Mouse (Mus musculus) ZHBTc4 (cell line): ENCODE results near the gene Mdc1.

Experiments used
- DNase-seq: peaks from one replicate; pipeline ENCODE4 v3.0.0-alpha.2; 2011; ENCODE audit warnings: low read depth, low spot score

Gene Mdc1

GRCm38 (mm10) chr17:35822964-35823937 lies 18.1 kb upstream of the Mdc1 start, which contains the start of gene Flot1:
Gene Flot1 (plus strand): TSS chr17:35823230.
- DNase-seq, result peak; percentile 93

- DNase-seq, result peak; percentile 33
Observed at GRCm38 (mm10) chr17:35824402-35824801, 16.9 kb upstream of the Mdc1 start.

GRCm38 (mm10) chr17:35825109-35825850 lies 16.0 kb upstream of the Mdc1 start:
- DNase-seq, result no peak

GRCm38 (mm10) chr17:35829737-35830136 lies 11.6 kb upstream of the Mdc1 start:
- peak; percentile 96 for DNase-seq

- DNase-seq, result peak; percentile 39
Observed at GRCm38 (mm10) chr17:35832400-35833238, 8.7 kb upstream of the Mdc1 start.

GRCm38 (mm10) chr17:35833239-35833751 lies 8.0 kb upstream of the Mdc1 start:
- peak; percentile 30 for DNase-seq

- peak; percentile 26 for DNase-seq
Observed at GRCm38 (mm10) chr17:35833894-35834293, 7.4 kb upstream of the Mdc1 start.

- DNase-seq, result peak; percentile 48
Observed at GRCm38 (mm10) chr17:35834696-35835422, 6.5 kb upstream of the Mdc1 start.

DNA sequence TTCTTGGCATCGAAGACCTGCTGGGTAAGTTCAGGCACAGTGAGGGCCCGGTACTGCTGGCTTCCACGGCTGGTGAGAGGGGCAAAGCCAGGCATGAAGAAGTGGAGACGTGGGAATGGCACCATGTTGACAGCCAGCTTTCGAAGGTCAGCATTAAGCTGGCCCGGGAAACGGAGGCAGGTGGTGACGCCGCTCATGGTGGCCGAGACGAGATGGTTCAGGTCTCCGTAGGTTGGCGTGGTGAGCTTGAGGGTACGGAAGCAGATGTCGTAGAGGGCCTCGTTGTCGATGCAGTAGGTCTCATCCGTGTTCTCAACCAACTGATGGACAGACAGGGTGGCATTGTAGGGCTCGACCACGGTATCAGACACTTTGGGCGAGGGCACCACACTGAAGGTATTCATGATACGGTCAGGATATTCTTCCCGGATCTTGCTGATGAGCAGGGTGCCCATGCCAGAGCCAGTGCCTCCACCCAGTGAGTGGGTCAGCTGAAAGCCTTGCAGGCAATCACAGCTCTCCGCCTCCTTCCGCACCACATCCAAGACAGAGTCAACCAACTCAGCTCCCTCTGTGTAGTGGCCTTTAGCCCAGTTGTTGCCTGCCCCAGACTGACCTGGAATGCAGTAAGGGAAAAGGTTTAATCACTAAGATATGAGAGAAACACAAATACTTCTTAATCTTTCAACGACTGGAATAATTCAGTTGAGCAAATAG lies 5.7 kb upstream of the Mdc1 start:
- DNase-seq, result no peak

GRCm38 (mm10) chr17:35836178-35836965 lies 4.9 kb upstream of the Mdc1 start:
- DNase-seq, result peak; percentile 95

DNA sequence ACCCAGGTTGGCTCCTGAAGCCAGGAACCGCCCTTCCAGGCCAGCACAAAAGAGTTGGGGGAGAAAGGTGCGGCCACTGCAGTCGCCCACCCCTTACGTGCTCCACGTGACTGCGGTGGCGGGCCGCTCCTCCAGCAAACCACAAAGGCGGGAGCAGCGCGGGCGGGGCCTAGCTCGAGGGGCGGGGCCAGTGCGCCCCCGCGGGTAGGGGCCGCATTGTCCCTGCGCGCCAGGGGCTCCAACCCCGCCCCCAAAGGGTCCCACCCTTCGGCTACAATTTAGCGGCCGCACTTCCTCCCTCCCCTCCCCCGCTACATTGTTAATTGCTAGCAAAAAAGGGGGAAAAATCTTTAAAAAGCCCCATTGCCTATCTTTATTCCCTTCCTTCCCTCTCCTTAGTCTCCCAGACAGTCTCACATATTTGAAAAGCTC lies 4.3 kb upstream of the Mdc1 start:
- peak; percentile 98 for DNase-seq

GRCm38 (mm10) chr17:35837487-35837886 lies 3.8 kb upstream of the Mdc1 start:
- DNase-seq, result peak; percentile 87

DNA sequence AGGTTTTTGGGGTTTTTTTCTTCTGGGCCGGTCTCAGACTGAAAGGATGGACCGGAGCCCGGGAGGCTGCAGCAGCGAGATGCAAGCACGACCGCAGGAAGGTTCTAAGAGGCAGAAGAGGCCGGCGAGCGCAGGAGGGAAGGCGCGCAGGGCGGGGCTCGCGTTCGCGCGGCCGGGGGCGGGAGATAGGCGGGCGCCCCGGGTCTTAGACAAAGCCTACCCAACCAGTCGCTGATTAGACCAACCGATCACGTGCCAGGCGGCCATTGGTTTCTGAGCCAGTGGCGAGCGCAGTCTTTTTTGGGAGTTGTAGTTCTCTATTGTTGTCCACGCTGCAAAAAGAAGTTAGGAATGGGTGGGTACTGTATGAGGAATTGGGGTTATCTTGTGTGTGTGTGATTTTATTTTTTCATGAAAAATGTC lies 3.2 kb upstream of the Mdc1 start, which contains the start of gene Tubb5:
TSS of gene Tubb5 (minus strand) at position 185 of the 423 bp plus-strand sequence.
- peak; percentile 99 for DNase-seq

GRCm38 (mm10) chr17:35838570-35838969 lies 2.7 kb upstream of the Mdc1 start:
- DNase-seq, result no peak

DNA sequence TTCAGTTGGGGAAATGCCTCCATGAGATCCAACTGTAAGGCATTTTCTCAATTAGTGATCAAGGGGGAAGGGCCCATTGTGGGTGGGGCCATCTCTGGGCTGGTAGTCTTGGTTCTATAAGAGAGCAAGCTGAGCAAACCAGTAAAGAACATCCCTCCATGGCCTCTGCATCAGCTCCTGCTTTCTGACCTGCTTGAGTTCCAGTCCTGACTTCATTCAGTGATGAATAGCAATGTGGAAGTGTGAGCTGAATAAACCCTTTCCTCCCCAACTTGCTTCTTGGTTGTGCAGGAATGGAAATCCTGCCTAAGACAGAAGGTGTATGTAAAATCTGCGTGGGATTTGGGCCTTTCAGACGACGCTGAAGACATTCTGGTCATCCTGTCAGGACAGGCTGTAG lies 2.3 kb upstream of the Mdc1 start:
- peak; percentile 29 for DNase-seq

- peak; percentile 41 for DNase-seq
Observed at GRCm38 (mm10) chr17:35840561-35840960, 754 bp upstream of the Mdc1 start.

GRCm38 (mm10) chr17:35842006-35842405 lies 691 bp downstream of the Mdc1 start:
- DNase-seq, result peak; percentile 54

- DNase-seq, result no peak
Observed at GRCm38 (mm10) chr17:35843514-35843913, 2.2 kb downstream of the Mdc1 start.

DNA sequence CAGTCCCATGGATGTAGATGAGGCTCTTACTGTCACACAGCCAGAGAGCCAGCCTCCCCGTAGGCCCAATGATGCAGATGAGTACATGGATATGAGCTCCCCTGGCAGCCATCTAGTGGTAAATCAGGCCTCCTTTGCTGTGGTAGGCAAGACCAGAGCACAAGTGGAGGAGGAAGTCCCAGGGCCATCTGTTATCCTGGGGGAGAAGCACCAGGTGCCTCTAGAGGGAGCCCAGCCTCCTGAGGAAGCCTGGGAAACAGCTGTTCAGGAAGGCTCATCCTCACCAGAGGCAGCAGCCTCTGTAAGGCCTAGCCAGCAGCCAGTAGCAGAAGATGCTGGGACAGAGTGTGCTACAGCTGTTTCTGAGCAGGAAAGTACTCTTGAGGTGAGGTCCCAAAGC lies 6.8 kb downstream of the Mdc1 start:
- DNase-seq, result peak; percentile 66
